Mouse (Mus musculus): ENCODE measurements around the gene Ccdc190.

DNA sequence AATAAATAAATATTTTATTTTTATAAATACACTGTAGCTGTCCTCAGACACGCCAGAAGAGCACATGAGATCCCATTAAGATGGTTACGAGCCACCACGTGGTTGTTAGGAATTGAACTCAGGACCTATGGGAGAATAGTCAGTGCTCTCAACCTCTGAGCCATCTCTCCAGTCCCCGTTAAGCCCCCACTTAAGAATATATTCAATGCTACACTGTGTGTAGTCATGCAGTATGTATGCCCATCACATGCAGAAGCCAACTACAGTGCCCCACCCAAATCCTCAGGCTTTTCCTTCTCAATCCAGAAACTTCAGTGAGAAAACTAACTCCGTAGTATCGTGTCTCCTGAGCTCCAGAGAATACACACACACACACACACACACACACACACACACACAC, 18.8 kb upstream of the Ccdc190 start:
- TF ChIP-seq MAFK (IDR thresholded peaks at IDR 0.05; ENCODE audit: insufficient read depth, low read depth, low read length) = no peak
- no peak for TF ChIP-seq HCFC1 (IDR thresholded peaks at IDR 0.05; ENCODE audit: borderline replicate concordance, insufficient read depth, low read length)
- no peak for TF ChIP-seq ZNF384 (IDR thresholded peaks at IDR 0.05; ENCODE audit: low read depth, low read length)
- no peak for TF ChIP-seq ZC3H11A (IDR thresholded peaks at IDR 0.05; ENCODE audit: borderline replicate concordance, low read depth, low read length)

Measured in ES-E14 (cell line).